Mouse (Mus musculus) layer of hippocampus, adult 2 months (tissue): ENCODE results near the gene Cog6. TPM values are rescaled to one million over a fixed set of nuclear protein-coding genes. Genes with fewer than 3 reads are reported as not detected.

Experiments used
- DNase-seq, 2 experiments: peaks; one replicate each; pipeline ENCODE4 v3.0.0; 2022; ENCODE audit warnings: low spot score in 2 of 2
- H3K27ac ChIP-seq: fragments of 200-600 bp; 2 replicates; pipeline ENCODE4 v1.8.1; 2022
- H3K4me3 ChIP-seq: fragments of 200-600 bp; 2 replicates; pipeline ENCODE4 v1.8.1; 2022; ENCODE audit warnings: mild to moderate bottlenecking
- CTCF ChIP-seq: fragments of 200-600 bp; conservative IDR thresholded peaks from 2 replicates; pipeline ENCODE4 v1.8.1; 2022; ENCODE audit warnings: antibody characterized with exemption, mild to moderate bottlenecking, moderate library complexity
- total RNA-seq, 2 experiments: library from RNA; stranded (reverse); gene quantifications; 2 replicates each; pipeline ENCODE4 v1.2.3; 2021

Cog6 gene
- total RNA-seq, 2 experiments from 2014 or later, result 37.7 to 42.4 TPM

DNA sequence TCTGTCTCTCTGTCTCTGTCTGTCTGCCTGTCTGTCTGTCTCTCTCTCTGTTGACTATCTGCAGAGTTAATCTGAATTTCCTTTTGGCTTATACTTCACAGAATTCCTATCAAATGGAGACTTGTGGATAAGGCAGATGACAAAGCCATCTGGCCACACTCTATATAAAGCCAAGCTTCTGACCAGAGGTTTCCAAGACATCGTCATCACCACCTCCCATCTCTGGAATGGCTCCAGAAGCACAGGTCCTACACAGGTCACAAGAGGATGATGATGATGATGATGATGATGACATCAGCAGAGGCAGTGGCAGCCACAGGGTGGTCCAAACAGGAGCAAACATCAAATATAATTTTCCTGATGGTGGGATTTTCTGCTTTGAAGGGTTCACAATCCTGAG lies 63.2 kb downstream of the Cog6 start:
- Histone ChIP-seq H3K4me3 (no peak overlapping the region), H3K27ac (no peak overlapping the region)
- TF ChIP-seq CTCF, result no peak
- DNase-seq, result no peak

DNA sequence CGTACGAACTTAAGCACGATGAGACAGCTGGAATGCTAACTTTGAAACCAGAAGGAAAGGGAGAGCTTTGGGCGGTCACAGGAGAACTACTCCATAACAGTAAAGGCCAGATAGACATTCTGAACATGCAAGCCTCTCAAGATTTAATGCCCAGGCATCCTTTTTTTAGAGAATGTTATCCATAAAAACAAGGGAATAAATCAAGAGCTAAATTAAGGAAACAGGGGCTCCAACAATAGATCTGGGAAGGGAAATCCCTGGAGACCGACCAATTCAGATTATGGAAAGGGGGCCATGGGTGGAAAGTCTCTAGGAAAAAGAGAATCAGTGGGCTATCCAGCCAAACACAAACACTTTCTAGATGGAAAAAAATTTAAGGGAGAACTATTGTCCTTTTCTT lies 68.2 kb downstream of the Cog6 start:
- TF ChIP-seq CTCF, result no peak
- Histone ChIP-seq H3K4me3 (no peak overlapping the region), H3K27ac (no peak overlapping the region)
- DNase-seq, result no peak

DNA sequence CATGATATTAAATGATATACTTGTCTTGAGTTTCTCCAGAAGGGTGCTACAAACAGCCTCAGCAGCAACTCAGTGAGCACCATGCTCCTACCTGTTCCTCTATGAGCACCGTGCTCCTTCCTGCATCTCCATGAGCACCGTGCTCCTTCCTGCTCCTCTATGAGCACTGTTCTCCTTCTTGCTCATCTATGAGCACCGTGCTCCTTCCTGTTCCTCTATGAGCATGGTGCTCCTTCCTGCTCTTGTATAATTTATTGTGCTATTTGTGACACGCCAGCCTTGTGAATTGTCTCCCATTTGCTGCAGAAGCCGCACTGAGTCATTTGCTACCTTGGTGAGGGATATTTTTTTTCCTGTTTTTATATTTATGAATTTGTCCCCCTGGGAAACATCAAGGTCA lies 69.6 kb downstream of the Cog6 start:
- Histone ChIP-seq H3K4me3 (no peak overlapping the region), H3K27ac (no peak overlapping the region)
- no peak for DNase-seq
- no peak for TF ChIP-seq CTCF

DNA sequence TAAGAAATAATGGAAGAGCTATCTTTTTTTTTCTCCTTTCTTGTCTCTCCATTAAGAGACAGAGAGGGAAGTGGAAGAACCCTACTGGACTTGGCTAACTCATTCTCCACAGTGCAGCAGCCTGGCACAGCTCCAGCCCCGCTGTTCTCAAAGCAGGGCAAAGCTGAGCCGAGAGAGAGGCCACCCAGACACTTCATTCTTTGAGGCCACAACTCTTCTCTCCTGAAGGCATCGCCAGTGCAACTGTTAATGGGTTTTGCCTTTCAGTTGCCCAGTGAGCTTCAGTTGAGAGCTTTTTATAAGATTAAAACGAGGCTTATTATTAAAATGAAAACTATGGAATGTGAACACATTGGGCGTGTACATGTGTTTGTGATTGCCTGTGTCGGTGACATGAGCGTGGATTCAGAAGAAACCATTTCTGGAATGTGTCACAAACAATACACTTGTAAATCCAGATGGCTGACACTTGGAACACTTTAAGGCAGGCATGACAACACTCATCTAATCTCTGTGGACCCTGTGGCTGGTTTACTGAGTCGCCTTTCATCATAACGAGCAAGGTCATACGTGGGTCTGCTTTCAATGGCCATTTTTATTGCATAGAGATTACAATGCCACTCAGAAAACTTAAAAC lies 76.1 kb downstream of the Cog6 start:
- Histone ChIP-seq H3K4me3 (no peak overlapping the region), H3K27ac (no peak overlapping the region)
- no peak for TF ChIP-seq CTCF
- DNase-seq, result peak; percentile 8 to 18

DNA sequence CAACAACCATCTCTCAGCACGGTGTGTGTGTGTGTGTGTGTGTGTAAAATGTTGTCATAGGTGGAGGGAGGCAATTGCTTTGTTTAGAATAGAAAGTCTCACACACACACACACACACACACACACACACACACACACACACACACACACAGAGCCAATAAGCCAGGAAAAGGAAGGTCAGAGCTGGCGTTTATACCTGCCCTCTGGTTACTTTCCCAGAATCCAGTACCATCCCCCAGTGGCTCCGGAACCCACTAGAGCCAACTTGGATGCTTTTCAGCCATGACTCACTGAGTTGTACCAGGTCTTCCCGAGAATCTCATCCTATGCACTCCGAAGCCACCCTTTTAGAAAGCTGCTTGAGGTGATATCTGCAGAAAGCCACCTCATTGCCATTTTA lies 78.6 kb downstream of the Cog6 start:
- TF ChIP-seq CTCF, result no peak
- no peak overlapping the region for H3K27ac ChIP-seq
- DNase-seq, result no peak
- no peak overlapping the region for H3K4me3 ChIP-seq

DNA sequence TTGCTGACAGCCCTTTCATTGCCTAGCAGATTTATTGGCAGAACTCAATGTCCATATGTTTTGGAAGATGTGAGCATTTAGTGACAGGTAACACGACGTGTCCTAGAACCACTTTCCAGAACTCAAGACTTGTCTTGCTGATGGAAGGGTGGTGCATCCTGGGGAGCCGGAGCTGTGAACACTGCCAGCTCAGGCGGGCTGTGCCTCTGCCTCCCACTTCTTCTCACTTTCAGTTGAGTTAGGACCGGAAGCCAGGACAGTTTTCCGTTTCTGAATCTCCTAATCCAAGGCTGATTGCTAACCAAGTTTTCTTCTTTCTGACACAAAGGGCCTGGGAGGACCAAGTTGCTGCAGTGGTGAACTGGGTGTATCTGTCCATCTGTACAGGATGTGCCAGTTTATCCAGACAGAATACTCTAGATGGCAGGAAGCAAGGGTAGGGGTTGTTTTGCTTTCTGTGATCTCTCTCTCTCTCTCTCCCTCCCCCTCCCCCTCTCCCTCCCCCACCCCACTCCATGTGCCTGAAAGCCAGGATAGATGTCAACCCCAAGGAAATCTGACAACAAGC lies 79.2 kb downstream of the Cog6 start:
- no peak for TF ChIP-seq CTCF
- no peak for DNase-seq
- Histone ChIP-seq H3K27ac (no peak overlapping the region), H3K4me3 (no peak overlapping the region)

DNA sequence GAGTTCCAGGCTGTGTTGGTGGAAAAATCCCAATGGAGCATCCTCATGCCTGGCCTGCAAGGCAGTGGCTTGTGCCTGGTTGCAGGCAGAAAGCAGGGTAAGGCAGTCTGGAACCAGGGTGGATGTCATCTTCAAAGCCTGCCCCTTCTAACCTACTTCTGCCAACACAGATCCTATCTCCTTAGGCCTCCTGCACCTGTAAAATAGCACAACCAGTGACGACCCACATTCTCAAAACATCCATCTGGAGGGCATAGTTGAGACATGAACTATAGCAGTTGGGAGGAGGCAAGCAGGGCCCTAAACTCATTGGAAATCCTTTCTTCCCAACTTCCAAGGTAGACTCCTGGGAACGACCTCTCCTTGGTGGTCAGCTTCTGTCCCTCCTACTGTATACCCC lies 85.1 kb downstream of the Cog6 start:
- no peak for TF ChIP-seq CTCF
- no peak overlapping the region for H3K4me3 ChIP-seq
- no peak for DNase-seq

More for the DNA sequence above, 85.1 kb downstream of the Cog6 start:
- H3K27ac ChIP-seq, result no peak overlapping the region

Other genes with a start within 250 kb of the Cog6 start
- gene Lhfp, start 24.3 kb upstream of the Cog6 start, total RNA-seq, result 10 to 100 TPM; 19.1 to 20.4 TPM